Mouse (Mus musculus): ENCODE data around the gene Pttg1ip.

Gene Pttg1ip

GRCm38 (mm10) chr10:77569973-77570658 lies 11.4 kb upstream of the Pttg1ip start:
- DNase-seq, result peak; percentile 54

DNA sequence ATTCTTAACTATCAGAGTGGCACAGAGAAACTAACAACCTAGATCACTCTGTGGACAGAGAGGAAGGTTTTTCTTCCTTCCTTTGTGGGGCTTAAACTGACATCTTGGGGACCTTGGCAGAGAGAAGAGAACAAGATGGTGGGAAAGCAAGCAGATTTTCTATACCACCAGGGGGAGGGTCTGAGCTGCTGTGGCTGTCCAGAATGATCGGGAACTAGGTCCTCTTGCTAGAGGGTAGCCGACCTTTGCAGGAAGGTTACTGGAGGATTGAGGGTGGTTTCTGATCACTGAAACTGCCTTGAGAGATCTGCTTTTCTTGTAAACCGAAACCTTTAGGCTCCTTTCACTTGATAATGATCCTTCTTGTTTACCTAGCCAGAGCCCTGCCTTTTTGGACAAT lies 9.3 kb upstream of the Pttg1ip start:
- DNase-seq, result no peak

DNA sequence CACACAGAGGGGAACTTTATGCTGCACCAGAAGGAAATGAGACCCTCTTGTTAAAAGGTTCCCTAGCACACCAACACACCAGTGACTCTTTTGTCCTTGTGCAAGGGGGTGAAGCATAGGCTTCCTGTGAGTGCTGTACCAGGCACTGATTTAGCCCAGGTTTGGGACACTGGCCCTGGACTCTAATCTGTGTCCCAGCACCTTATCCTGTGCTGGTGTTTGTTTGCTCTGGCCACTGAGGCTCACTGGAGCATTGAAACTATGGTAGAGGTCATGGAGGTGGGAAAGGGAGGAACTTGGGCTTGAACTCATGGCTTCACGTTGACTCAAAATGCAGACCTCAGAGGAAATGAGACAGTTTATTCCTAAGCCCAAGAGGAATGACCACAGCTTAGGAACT lies 8.4 kb upstream of the Pttg1ip start:
- no peak for DNase-seq

DNA sequence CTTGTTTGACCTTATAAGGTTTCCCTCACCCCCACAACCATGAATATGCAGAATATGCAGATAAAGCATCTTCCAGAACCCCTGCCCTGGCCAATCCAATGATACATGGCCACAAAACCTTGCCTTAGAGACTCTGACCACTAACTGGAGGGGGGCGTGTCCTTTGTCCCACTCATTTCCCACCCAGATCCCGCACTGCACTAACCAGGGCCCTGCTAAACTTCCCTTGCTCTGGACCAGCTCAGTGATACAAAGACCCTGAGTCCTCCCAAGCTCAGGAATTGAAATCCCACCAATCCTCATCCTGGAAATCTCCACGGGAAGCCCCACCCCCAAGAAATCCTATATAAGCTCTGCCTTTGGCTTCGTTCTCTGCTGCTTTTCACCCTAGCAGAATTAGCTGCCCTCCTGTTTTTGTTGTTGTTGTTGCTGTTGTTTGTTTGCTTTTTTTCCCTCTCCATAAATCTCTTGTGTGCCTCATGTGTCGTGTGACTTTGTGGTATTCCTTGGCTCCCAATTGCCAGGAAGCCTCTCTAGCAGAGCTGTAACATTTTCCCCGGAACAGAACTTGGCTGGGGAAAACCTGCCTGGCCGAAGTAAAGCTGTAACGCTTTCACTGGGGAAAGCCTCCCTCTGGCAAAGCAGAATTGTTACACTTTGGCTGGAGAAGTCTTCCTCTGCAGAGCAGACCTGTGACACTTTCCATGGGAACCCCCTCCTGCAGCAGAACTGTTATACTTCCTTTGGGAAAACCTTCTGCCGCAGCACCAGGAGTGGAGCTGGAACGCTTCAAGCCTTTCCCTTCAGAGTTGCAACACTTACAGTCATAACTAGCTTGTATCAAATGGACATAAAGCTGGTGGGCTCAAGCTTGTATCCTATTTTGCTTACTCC lies 1.2 kb upstream of the Pttg1ip start:
- DNase-seq, result no peak

DNA sequence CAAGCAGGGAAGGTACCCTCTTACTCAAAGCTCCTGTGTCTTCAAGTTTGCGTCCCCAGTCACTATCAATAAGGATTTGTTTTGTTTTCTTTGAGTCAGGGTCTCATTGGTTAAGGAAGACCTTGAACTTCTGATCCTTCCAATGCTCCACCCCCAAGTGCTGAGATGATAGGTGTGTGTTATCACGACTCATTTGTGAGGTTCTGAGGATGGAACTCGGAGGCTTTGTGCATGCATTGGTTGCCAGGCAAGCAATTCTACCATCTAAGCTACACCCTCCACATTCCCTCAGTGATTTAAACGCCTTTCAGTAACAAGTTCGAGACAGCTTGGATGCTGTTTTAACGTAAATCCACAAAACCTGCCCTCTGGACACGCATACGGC lies 505 bp upstream of the Pttg1ip start:
- no peak for DNase-seq

GRCm38 (mm10) chr10:77582285-77582618 lies 732 bp downstream of the Pttg1ip start:
- DNase-seq, result no peak

DNA sequence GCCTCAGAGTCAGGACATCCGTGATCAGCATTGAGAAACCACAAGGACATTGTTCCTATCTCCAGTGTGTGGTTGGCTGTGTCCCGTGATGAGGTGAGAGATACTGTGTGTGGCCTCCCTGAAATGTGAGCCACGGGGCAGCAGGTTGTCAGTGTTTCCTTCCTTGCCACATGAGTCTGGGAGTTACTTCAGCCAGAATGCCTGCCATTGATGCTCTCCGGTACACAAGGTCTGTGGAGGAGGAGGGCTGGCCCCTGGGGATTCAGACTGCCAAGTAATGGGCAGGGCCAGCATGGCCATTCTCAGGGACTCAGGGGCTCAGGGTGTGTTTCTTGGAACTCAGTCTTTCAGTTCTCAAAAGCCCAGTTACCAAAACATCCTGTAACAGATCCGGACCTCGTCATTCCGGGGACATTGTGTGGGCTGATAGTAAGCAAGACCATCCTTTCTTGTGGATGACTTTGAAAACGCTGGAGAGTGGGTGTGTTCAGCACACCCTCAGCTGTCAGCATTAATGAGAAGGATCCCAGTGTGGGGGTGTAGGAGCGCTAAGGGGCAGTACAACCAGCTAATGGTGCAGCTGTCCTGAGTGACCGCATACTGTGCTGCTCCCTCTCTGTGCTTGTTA lies 2.4 kb downstream of the Pttg1ip start:
- DNase-seq, result no peak

- no peak for DNase-seq
Measured at GRCm38 (mm10) chr10:77586637-77587036, 5.1 kb downstream of the Pttg1ip start.

DNA sequence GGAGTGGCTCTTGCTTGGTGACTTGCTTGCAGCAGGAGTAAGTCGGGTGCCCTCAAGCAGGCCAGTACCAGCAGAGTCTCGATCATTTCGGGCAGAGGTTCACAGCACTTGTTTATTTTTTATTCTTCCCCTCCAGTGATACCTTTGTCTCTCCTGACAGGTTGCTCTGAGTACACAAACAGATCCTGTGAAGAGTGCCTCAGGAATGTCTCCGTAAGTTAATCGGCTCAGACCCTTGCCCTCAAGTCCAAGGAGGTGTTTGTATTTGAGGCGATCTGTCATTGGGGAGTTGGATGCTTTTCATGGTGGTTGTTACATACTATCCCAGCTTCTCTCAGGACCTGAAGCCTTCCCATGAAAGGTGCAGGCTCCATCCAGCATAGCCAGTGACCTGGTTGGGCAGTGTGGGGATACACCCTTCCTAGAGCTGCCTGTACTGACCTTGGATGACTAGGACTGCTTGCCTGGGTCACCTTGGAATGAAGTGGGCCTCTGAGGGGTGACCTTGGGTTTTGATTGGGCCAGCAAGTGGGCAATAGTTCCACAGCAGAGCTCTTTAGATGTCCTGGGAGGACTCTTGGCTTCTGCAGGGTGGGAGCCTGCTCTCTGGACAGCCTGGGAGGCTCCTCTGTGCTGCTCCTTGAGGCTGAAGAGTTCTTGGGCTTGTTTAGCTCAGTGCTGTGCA lies 5.7 kb downstream of the Pttg1ip start:
- no peak for DNase-seq

- no peak for DNase-seq
Measured at GRCm38 (mm10) chr10:77588036-77588435, 6.5 kb downstream of the Pttg1ip start.

DNA sequence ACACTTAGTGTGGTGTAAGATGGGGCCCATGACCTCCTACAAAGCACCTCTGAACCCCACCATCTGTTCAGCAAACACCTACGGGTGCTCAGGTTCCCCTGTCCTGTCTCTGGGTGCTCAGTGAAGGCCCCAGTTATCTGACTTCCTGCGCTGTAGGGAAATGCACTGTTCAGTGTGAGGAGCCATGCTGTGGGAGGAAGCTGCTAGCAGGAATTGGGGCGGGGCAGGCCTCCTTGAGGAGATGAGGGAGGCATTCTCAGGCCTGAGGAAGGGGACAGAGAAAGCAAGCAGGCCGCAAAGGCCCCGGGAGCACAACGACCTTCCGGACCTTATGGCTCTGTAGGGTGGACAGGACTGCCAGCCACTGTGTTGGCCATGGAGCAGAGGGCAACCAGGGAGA lies 7.6 kb downstream of the Pttg1ip start:
- no peak for DNase-seq

DNA sequence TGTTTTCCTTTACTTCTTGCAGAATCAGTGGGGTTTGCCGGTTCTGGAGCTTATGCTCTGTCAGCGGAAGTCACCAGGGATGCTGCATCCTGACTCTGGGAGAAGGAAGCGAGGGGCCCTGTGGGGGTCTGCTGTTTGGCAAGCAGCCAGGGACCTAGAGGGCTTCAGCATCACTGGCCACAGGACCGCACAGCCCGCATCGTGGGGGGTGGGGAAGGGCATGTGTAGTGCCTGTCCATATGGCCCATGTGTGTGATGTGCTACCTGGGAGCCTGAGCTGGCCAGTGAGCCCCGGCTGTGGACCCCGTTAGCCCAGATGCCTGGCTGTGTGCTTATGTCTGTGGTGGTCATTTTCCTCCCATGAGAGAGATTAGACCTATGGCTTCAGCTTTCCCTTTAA lies 8.2 kb downstream of the Pttg1ip start:
- DNase-seq, result no peak

DNA sequence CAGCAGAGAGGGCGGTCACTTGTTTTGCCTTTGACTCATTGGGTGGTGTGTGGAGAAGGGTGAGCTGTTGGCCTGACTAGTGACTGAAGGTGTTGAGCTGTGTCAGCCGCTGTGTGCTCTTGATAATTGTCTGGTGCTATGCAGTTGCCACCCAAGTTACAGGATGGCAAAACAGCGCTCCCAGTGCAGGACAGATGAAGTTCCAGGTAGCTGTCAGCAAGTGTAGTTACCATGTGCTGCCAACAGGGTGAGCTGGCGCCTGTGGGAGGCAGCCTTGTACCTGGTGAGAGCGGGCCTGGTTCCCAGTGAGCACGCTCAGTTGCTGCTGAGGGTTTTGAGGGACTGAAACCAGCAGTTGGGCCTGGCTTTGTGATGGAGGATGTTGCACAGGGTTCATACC lies 9.3 kb downstream of the Pttg1ip start:
- peak; percentile 69 for DNase-seq

- DNase-seq, result no peak
Measured at GRCm38 (mm10) chr10:77591546-77591945, 10.0 kb downstream of the Pttg1ip start.

GRCm38 (mm10) chr10:77596060-77596459 lies 14.5 kb downstream of the Pttg1ip start:
- DNase-seq, result no peak

DNA sequence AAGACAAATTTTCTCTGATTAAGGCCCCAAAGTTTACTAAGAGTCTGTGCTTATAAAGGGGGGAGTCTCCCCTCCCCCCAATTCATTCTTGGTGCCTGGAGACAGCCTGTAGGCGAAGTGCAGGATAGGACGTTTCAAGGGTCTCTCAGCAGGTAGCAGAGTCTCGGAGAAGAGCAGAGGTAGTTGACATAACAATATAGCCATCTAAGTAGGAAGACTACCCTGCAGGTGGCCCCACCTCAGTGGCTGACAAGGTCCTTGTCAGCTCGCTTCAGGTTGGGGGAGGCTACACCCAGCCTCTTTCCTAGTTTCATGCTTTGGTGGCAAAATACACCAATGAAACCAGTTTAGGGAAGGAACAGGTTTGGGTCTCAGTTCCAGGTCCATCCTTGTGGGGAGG lies 21.5 kb downstream of the Pttg1ip start:
- DNase-seq, result no peak

DNA sequence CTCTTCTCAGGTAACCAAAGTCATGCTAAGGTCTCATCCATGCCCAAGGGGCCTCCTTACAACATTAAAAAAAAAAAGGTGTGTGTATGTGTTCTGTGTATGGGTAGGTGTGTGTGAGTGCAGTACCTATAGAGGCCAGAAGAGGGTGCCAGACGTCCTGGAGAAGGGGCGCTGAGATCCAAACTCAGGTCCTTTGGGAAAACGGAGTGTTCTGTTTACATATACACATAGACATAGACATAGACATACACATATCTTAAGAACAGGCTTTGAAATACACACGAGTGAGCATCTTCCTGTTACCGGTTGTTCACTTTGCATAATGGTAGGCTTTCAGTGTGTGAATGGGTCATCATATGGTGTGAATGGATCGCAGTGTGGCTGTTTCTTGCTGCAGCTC lies 22.6 kb downstream of the Pttg1ip start:
- no peak for DNase-seq

DNA sequence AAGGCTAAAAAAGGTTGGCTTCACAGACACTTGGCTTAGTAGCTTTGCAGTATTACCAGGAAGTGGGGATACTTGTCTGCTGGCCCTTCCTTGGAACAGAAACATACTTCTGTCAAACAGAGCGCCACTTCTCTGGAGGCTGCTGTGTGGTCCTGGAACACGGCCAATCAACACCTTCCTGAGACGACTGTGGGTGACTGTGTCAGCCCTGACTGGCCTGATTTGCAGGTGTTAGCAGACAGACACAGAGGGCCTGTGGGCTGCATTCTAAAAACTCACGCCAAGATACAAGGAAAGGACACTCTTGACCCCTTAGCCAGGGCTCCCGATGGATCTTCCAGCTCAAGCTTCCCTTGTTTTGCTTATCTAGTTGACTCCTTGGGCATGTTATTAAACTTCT lies 23.4 kb downstream of the Pttg1ip start:
- DNase-seq, result peak; percentile 58

- no peak for DNase-seq
Measured at GRCm38 (mm10) chr10:77605368-77605767, 23.8 kb downstream of the Pttg1ip start.

DNA sequence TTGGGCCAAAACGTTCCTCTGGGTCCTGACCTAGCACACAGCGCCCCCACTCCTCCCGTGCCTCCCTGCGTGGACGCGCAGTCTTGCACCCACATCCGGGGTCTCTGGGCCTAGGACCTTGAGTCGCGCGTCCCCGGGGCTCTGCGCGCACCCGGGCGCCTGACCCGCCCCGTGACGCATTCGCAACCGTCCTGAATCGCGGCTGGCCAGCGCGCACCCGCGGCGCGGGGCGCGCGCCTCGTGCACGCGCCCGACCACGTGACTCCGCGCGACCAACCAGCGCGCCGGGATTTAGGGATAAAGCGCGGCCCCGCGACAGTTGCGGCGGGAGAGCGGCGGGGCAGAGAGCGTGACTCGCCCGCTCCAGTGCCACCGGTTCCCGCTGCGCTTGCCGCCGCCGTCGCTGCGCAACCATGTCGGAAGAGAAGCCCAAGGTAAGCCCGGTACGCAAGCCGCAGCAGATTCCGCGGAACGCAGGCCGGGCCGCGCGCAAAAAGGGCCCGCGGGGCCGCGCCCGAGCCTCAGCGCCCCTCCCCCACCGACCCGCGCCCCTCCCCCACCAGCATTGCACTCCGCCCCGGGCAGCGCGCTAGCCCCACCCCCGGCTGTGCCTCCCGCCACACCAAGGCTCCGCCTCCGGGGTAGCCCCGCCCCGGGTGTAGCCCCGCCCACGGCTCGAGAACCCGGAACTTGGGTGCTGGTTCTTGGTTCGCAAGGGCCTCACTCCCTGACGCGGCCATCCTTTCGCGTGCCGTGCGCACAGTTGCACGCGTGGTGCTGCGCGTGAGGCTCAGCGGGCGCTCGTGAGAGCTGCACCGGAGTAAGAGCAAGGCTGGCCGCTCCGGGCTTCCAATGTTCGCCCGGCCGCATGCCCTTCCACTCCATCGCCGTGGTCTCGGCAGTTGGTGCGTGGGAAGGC lies 24.6 kb downstream of the Pttg1ip start, which contains the start of the genes Sumo3 and Gm49325:
Gene Sumo3, plus strand, starts transcription at position 190 of the 919 bp plus-strand sequence.
Gene Gm49325, plus strand, starts transcription at position 290 of the 919 bp plus-strand sequence.
- DNase-seq, result peak; percentile 99

DNA sequence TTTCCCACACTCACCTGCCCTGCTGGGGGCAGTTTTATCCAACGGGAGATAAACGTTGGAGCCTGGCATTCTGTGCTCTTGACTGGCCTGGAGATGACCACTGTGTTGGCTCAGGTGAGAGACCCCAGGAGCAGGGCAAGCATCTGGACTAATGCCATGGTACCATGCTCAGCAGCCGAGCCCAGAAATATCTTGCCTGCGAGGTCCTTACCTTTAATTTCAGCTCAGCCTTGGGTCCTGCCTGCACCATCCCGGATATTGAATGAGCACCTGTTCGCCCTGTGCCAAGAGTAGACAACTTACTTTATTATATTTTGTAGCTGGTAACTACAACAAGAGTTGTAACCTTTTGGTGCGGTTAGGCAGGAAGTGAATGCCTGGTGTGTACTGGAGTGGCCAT lies 25.3 kb downstream of the Pttg1ip start:
- DNase-seq, result no peak

DNA sequence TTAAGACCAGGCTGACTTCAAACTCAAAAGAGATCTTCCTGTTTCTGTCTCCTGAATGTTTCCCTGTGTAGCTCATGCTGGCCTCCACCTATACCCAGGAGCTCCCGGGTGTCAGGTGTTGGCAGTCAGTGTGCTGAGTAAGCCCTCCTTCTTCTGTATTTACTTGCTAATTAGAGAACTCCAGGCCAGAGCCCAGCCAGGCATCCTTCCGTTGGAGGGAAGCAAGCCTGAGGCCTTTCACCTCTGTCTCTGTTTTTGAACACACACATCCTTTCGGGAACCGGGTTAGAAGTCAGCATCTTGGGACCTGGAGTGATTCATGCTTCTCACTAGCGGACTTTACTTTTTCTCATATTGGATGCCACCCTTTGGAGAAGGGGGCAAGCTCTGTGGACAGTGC lies 25.9 kb downstream of the Pttg1ip start:
- peak; percentile 51 for DNase-seq
